Mouse (Mus musculus) cerebellum, adult 2 months (tissue): ENCODE data around the gene Adcy6. TPM values are rescaled to one million over a fixed set of nuclear protein-coding genes. Genes with fewer than 3 reads are reported as not detected.

Source experiments
- DNase-seq, 2 experiments: peaks; one replicate each; pipeline ENCODE4 v3.0.0; 2021
- H3K27ac ChIP-seq: fragments of 200-500 bp; 2 replicates; pipeline ENCODE4 v1.5.1; 2012; ENCODE audit warnings: low read length, control low read depth, inconsistent platforms; ENCODE audit not compliant: insufficient read depth
- H3K27me3 ChIP-seq: fragments of 200-500 bp; 2 replicates; pipeline ENCODE4 v1.6.1; 2012; ENCODE audit warnings: inconsistent platforms, mild to moderate bottlenecking, low read length, moderate library complexity; ENCODE audit not compliant: control insufficient read depth, insufficient read depth
- H3K4me1 ChIP-seq: fragments of 200-500 bp; 2 replicates; pipeline ENCODE4 v1.6.1; 2011; ENCODE audit warnings: low read length; ENCODE audit not compliant: control insufficient read depth, insufficient read depth
- H3K4me3 ChIP-seq: fragments of 200-500 bp; replicated peaks from 2 replicates; pipeline ENCODE3; 2011; ENCODE audit warnings: mild to moderate bottlenecking, low read depth, low read length, control low read depth; ENCODE audit not compliant: insufficient read depth
- CTCF ChIP-seq: fragments of 200-500 bp; IDR thresholded peaks from 2 replicates; pipeline ENCODE4 v1.5.1; 2011; ENCODE audit warnings: low read depth, mild to moderate bottlenecking, control low read depth, low read length, moderate library complexity, borderline replicate concordance; ENCODE audit not compliant: insufficient read depth
- POLR2A ChIP-seq: fragments of 200-500 bp; IDR thresholded peaks from 2 replicates; pipeline ENCODE4 v1.6.1; 2011; ENCODE audit warnings: low read length, control low read depth, borderline replicate concordance; ENCODE audit not compliant: insufficient read depth
- WGBS: fragments of 180-500 bp; shearing (Covaris S2); methylation state at CpG from one replicate; pipeline ENCODE4 v1.1.7; 2018; 5-methylcytosine and 5-hydroxymethylcytosine counted together
- polyA plus RNA-seq: library from polyadenylated mRNA; depleted of rRNA; stranded (reverse); fragments of >200 nt; gene quantifications from 2 replicates; pipeline ENCODE4 v1.2.3, GENCODE M21; 2012

Adcy6 gene
- polyA plus RNA-seq, 1 experiment, result 31.3 TPM

DNA sequence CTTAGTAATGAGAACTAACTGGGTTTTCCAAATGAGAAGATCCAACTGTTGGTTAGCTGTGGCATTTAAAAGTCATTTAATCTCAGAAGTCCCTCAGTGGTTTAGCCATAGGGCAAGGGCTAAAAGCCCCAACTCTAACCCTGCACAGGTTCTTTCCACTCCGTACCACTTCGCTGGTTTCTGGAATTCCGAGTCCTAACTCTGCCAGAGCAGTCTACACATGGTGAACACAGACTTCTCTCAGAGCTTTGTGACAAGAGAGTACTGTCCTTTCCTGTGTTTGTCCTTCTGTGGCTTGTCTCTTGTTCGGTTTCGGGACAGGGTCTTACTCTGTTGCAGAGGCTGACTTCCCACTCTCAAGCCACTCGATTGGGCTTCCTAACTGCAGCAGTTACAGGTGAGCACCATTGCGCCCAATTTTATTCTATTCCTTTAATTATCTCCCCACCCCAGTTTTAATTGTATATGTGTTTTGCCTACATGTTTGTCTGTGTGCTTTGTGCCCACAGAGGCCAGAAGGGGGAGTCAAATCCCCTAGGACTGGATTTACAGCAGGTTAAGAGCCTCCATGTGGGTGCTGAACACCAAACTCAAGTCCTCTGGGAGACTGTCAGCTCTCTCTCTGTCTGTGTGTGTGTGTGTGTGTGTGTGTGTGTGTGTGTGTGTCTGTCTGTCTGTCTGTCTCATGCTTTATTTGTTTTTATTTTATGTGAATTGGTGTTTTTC, 16.8 kb upstream of the Adcy6 start:
- 80% methylated on average over 7 of the region's 7 CpGs for WGBS
- no peak for TF ChIP-seq CTCF
- TF ChIP-seq POLR2A, result no peak

DNA sequence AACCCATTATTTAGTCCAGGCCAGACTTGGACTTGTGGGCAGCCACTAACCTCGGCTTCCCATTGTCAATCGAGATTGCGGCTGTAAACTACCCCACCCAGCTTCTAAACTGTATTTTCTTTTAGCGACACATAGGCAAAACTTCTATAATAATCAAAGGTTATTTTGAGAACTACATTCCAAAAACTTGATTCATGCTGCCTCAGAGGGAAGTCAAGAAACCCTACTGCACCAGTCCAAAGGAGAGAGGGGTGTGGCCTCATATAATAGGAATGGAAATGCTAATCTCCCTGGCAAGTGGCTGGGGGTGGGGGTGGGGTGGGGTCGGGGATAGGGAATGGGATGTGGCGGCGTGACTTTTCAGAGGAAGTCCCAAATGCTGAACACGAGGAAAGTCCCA, 16.2 kb upstream of the Adcy6 start:
- H3K27me3 ChIP-seq, result no peaks in the 10 kb centered on the region; the same call in 1 of the 2 replicates
- no peak for TF ChIP-seq CTCF
- no peak for TF ChIP-seq POLR2A
- no peaks in the 10 kb centered on the region; the same call in 1 of the 2 replicates for H3K4me1 ChIP-seq
- H3K27ac ChIP-seq, result no peak overlapping the region
- H3K4me3 ChIP-seq, result no peak overlapping the region
- DNase-seq, result no peak
- 25% methylated on average over 8 of the region's 8 CpGs for WGBS

More for the DNA sequence above, 16.8 kb upstream of the Adcy6 start:
- H3K27ac ChIP-seq, result no peak overlapping the region
- H3K4me1 ChIP-seq, result no peaks in the 10 kb centered on the region; the same call in 1 of the 2 replicates
- H3K4me3 ChIP-seq, result no peak overlapping the region
- no peak for DNase-seq
- H3K27me3 ChIP-seq, result no peaks in the 10 kb centered on the region; the same call in 1 of the 2 replicates

DNA sequence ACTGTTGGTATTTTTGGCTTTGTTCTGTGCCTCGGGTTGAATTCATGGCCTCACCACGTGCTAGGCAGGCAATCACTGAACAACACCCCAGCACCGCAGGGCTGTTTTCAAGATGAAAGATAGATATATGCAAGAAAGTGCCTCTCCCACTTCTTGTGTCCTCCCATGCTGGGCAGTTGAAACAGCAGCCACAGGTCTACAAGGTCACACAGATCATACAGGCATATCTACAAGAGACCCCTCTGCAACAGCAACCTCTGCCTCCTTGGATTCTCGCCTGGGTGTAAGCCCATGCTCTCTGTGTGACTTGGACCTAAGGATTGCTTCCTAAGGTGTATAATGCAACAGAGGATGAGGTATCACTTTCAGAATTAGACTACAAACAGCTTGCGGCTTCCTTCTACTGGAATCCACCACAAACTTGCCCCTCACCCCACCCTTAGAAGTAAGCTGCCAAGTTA, 13.5 kb upstream of the Adcy6 start:
- H3K27ac ChIP-seq, result no peak overlapping the region

DNA sequence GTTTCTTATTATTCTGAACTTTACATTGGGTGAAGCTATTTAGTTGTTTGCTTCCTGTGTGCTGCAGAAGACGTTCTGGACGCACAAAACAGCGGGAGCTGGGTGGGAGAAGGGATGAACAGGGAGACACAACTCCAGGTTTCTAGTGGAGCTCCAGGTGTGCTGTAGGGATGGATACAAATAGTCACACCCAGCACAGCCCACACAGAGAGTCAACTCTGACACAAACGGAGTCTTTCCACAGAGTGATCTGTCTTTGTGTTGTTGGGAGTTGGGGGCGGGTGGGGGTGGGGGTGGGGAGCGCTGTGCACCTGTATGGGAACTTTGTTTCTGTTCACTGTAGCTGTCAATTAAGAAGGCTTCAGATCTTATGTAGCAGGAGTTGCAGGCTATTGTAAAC, 12.8 kb upstream of the Adcy6 start:
- H3K4me1 ChIP-seq, result no peaks in the 10 kb centered on the region
- no peak for TF ChIP-seq POLR2A
- no peak for TF ChIP-seq CTCF
- DNase-seq, result no peak
- no peak overlapping the region for H3K27ac ChIP-seq
- WGBS, result 27% methylated on average over 6 of the region's 6 CpGs
- no peak overlapping the region for H3K4me3 ChIP-seq
- no peaks in the 10 kb centered on the region; the same call in 1 of the 2 replicates for H3K27me3 ChIP-seq

More for the DNA sequence above, 13.5 kb upstream of the Adcy6 start:
- Histone ChIP-seq H3K4me3 (no peak overlapping the region), H3K4me1 (no peaks in the 10 kb centered on the region), H3K27me3 (no peaks in the 10 kb centered on the region; the same call in 1 of the 2 replicates)
- DNase-seq, result no peak
- 57% methylated on average over 5 of the region's 5 CpGs for WGBS
- TF ChIP-seq POLR2A (no peak), CTCF (no peak)

DNA sequence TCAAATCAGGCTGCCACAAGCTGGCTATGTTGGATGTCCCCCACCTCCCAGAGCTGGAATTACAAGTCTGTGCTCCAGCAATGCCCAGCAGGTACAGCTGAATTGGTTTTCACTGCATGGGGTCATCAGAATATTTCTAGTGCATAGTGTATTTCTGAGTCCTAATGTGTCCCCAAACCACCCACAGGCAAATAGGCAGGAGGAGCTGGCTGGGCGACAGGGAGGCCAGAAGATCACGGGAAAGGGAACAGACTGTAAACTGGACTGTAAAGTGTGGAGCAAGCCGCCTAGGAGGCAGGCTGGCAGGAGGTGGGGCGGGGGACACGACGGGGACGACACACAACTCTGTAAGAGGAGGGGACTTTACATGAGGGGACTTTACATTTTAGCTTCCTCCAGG, 12.3 kb upstream of the Adcy6 start:
- no peaks in the 10 kb centered on the region; the same call in 1 of the 2 replicates for H3K27me3 ChIP-seq
- H3K4me1 ChIP-seq, result no peaks in the 10 kb centered on the region
- H3K4me3 ChIP-seq, result no peak overlapping the region
- DNase-seq, result no peak
- H3K27ac ChIP-seq, result no peak overlapping the region
- 5% methylated on average over 7 of the region's 7 CpGs for WGBS
- TF ChIP-seq CTCF (no peak), POLR2A (no peak)

DNA sequence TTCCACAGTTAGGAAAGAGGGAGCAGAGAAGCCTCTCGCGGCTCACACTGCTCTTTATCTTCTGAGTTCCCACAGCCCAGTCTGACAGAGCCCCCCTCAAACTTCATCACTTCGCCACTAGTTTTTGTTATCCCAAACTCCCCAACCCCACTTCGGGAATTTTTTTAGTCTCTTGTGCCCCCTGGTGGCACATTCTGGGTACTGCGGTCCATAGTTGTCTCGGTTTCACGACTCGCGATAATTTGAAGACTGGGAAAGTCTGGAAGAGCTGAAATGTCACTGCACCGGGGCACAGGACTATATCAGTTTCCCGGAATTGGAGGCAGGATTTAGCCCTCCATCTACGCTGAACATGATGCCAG, 7.3 kb upstream of the Adcy6 start:
- Histone ChIP-seq H3K27me3 (no peaks in the 10 kb centered on the region), H3K4me1 (peaks cover 4% of the 10 kb centered on the region; the same call in 1 of the 2 replicates), H3K4me3 (no peak overlapping the region), H3K27ac (no peak overlapping the region)
- 1% methylated on average over 12 of the region's 12 CpGs for WGBS
- peak; percentile 59 to 84 for DNase-seq
- TF ChIP-seq CTCF (peak; percentile 81), POLR2A (no peak)

DNA sequence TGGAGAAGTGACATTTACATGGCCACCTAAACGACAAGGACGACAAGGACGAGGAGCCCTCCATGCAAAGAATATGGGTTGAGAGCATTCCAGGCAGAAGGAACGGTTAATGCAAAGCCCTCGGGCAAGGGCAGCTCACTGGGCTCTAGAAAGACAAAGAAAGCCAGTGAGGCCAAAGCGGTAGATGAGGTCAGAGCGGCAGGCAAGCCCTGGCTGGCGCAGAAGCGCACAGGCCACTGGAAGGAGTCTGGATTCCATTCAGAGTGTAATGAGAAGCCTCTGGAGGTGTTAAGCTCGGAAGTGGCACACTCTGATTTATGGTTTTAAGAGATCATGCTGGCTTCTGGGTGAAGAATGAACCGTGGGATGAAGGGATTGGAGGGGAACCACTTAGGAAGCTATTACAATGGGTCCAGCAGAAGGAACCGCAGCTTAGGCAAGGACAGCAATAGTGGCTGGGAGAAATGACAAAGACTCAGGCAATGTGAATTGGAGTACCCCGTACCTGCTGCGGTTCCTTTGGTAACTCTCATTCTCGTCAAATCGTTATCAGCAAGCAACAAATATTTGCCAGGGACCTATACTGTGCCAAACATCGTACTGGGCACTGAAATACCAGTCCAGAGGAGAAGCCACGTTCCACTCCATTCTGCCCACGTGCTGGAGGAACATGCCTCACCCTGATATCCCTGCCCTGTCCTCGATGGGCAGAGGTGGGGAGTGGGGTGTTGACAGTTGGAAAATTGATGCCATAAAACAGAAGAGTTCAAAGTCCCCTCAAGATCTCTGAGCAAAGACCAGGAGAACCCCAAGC, 6.7 kb upstream of the Adcy6 start:
- no peak for TF ChIP-seq POLR2A
- no peak for TF ChIP-seq CTCF
- H3K27me3 ChIP-seq, result no peaks in the 10 kb centered on the region
- H3K4me1 ChIP-seq, result peaks cover 4% of the 10 kb centered on the region; the same call in 1 of the 2 replicates
- no peak overlapping the region for H3K4me3 ChIP-seq
- H3K27ac ChIP-seq, result no peak overlapping the region
- WGBS, result 53% methylated on average over 20 of the region's 20 CpGs
- DNase-seq, result no peak
